Mouse (Mus musculus): Measurements from ENCODE around the gene Slc24a3. TPM values are rescaled to one million over a fixed set of nuclear protein-coding genes. Genes with fewer than 3 reads are reported as not detected.

Slc24a3 gene
- polyA plus RNA-seq, 1 experiment from 2014 or later: 3.1 TPM

- Histone ChIP-seq H3K27ac (ENCODE audit: low read length) (no peak overlapping the region), H3K4me3 (ENCODE audit: low read length) (no peak overlapping the region), H3K4me2 (ENCODE audit: low read depth, low read length) (no peak overlapping the region), H3K9me3 (ENCODE audit: control insufficient read depth, low read length) (no peaks in the 10 kb centered on the region), H3K36me3 (ENCODE audit: control insufficient read depth, insufficient read depth, low read length) (no peaks in the 10 kb centered on the region), H3K27me3 (replicated peaks; ENCODE audit: control insufficient read depth, insufficient read depth, low read length) (no peaks in the 10 kb centered on the region), H3K9ac (ENCODE audit: low read depth, low read length) (no peak overlapping the region), H3K4me1 (ENCODE audit: control insufficient read depth, insufficient read depth, low read length) (no peaks in the 10 kb centered on the region)
- 87% methylated on average over 2 of the region's 2 CpGs for WGBS
- ATAC-seq: no peak
Measured at GRCm38 (mm10) chr2:145462253-145462652, 294.7 kb downstream of the Slc24a3 start.

GRCm38 (mm10) chr2:145468701-145469325 lies 301.3 kb downstream of the Slc24a3 start:
- Histone ChIP-seq H3K4me3 (ENCODE audit: low read length) (no peak overlapping the region), H3K9ac (ENCODE audit: low read depth, low read length) (no peak overlapping the region), H3K36me3 (ENCODE audit: control insufficient read depth, insufficient read depth, low read length) (no peaks in the 10 kb centered on the region), H3K27ac (ENCODE audit: low read length) (no peak overlapping the region), H3K4me1 (ENCODE audit: control insufficient read depth, insufficient read depth, low read length) (no peaks in the 10 kb centered on the region), H3K27me3 (replicated peaks; ENCODE audit: control insufficient read depth, insufficient read depth, low read length) (no peaks in the 10 kb centered on the region), H3K4me2 (ENCODE audit: low read depth, low read length) (no peak overlapping the region), H3K9me3 (ENCODE audit: control insufficient read depth, low read length) (no peaks in the 10 kb centered on the region)
- 84% methylated on average over 5 of the region's 5 CpGs for WGBS
- no peak for ATAC-seq

- no peak for ATAC-seq
- 77% methylated on average over 2 of the region's 2 CpGs for WGBS
- Histone ChIP-seq H3K27me3 (replicated peaks; ENCODE audit: control insufficient read depth, insufficient read depth, low read length) (no peaks in the 10 kb centered on the region), H3K4me2 (ENCODE audit: low read depth, low read length) (no peak overlapping the region), H3K4me1 (ENCODE audit: control insufficient read depth, insufficient read depth, low read length) (no peaks in the 10 kb centered on the region), H3K36me3 (ENCODE audit: control insufficient read depth, insufficient read depth, low read length) (no peaks in the 10 kb centered on the region), H3K27ac (ENCODE audit: low read length) (no peak overlapping the region), H3K9me3 (ENCODE audit: control insufficient read depth, low read length) (no peaks in the 10 kb centered on the region), H3K9ac (ENCODE audit: low read depth, low read length) (no peak overlapping the region), H3K4me3 (ENCODE audit: low read length) (no peak overlapping the region)
Measured at GRCm38 (mm10) chr2:145477484-145477883, 309.9 kb downstream of the Slc24a3 start.

GRCm38 (mm10) chr2:145479676-145480075 lies 312.1 kb downstream of the Slc24a3 start:
- H3K9ac ChIP-seq (ENCODE audit: low read depth, low read length): no peak overlapping the region
- 62% methylated on average over 2 of the region's 2 CpGs for WGBS

DNA sequence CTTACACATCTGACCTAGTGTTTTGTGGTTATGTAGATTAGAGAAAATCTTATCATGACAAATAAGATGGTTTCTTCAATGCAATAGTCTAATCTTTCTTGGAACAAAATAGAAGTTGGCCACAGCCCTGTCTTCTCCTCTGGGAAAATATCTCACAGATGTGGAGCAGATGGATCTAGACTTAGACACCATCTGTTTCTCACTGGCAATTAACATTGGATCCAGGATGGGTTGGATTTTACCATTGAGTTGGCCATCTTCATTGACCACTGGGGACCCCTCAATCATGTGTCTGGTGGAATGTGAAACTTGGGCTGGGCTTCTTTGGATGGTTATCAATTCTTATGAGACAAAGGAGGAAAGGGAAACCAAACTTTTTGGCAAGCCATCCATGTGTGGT lies 332.7 kb downstream of the Slc24a3 start:
- no peaks in the 10 kb centered on the region for H3K9me3 ChIP-seq (ENCODE audit: control insufficient read depth, low read length)
- no peak overlapping the region for H3K4me3 ChIP-seq (ENCODE audit: low read length)
- H3K4me2 ChIP-seq (ENCODE audit: low read depth, low read length): no peak overlapping the region
- no peak for ATAC-seq
- H3K27ac ChIP-seq (ENCODE audit: low read length): no peak overlapping the region
- no peaks in the 10 kb centered on the region for H3K36me3 ChIP-seq (ENCODE audit: control insufficient read depth, insufficient read depth, low read length)
- no peak overlapping the region for H3K9ac ChIP-seq (ENCODE audit: low read depth, low read length)
- H3K27me3 ChIP-seq (replicated peaks; ENCODE audit: control insufficient read depth, insufficient read depth, low read length): no peaks in the 10 kb centered on the region
- no peaks in the 10 kb centered on the region for H3K4me1 ChIP-seq (ENCODE audit: control insufficient read depth, insufficient read depth, low read length)

More at GRCm38 (mm10) chr2:145479676-145480075, 312.1 kb downstream of the Slc24a3 start:
- no peak overlapping the region for H3K4me2 ChIP-seq (ENCODE audit: low read depth, low read length)
- H3K36me3 ChIP-seq (ENCODE audit: control insufficient read depth, insufficient read depth, low read length): no peaks in the 10 kb centered on the region
- H3K4me1 ChIP-seq (ENCODE audit: control insufficient read depth, insufficient read depth, low read length): no peaks in the 10 kb centered on the region
- H3K9me3 ChIP-seq (ENCODE audit: control insufficient read depth, low read length): no peaks in the 10 kb centered on the region
- H3K27me3 ChIP-seq (replicated peaks; ENCODE audit: control insufficient read depth, insufficient read depth, low read length): no peaks in the 10 kb centered on the region
- ATAC-seq: no peak
- no peak overlapping the region for H3K27ac ChIP-seq (ENCODE audit: low read length)
- H3K4me3 ChIP-seq (ENCODE audit: low read length): no peak overlapping the region

DNA sequence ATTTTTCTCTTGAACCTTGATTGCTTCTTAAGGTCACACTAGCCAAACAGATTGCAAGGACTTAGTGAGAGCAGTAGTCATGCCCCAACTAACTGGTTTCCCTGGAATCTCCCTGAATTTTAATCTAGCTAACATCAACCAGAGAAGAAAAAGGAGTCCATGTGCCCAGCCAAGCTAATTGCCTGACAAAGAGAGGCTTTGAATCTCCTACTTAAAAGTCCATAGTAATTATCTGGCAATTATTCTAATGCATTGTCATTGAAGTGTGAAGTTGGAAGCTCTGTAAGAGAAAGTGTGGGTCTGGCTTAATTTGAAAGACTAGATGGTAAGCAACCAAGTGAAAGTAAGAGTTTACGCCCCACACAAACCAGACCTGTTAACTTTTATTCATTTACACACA lies 333.9 kb downstream of the Slc24a3 start:
- H3K27ac ChIP-seq (ENCODE audit: low read length): no peak overlapping the region
- H3K4me2 ChIP-seq (ENCODE audit: low read depth, low read length): no peak overlapping the region
- no peaks in the 10 kb centered on the region for H3K4me1 ChIP-seq (ENCODE audit: control insufficient read depth, insufficient read depth, low read length)
- ATAC-seq: no peak
- no peak overlapping the region for H3K4me3 ChIP-seq (ENCODE audit: low read length)
- no peaks in the 10 kb centered on the region for H3K9me3 ChIP-seq (ENCODE audit: control insufficient read depth, low read length)
- H3K27me3 ChIP-seq (replicated peaks; ENCODE audit: control insufficient read depth, insufficient read depth, low read length): no peaks in the 10 kb centered on the region
- no peak overlapping the region for H3K9ac ChIP-seq (ENCODE audit: low read depth, low read length)
- H3K36me3 ChIP-seq (ENCODE audit: control insufficient read depth, insufficient read depth, low read length): no peaks in the 10 kb centered on the region
- 85% methylated on average over 1 of the region's 1 CpGs for WGBS

DNA sequence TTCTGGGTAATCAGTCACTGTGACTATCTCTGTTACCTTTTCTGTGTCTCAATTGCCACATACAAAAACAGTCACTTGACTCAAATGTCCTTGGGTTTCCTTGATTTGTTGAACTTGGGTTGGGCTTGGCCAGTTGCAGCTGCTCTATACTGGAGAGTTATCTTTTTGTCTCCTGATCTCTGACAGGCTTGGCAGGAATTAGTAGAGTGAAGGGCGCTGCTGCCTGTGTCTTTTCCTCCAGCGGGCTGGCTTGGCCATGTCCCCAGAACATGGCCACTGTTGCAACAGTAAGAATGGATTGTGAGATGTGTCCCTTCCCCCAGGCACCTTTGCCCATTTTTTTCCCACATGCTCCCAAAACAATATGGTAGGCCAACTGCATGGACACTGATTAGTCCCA lies 340.1 kb downstream of the Slc24a3 start:
- ATAC-seq: no peak
- Histone ChIP-seq H3K36me3 (ENCODE audit: control insufficient read depth, insufficient read depth, low read length) (no peaks in the 10 kb centered on the region), H3K27me3 (replicated peaks; ENCODE audit: control insufficient read depth, insufficient read depth, low read length) (no peaks in the 10 kb centered on the region), H3K4me1 (ENCODE audit: control insufficient read depth, insufficient read depth, low read length) (no peaks in the 10 kb centered on the region), H3K4me2 (ENCODE audit: low read depth, low read length) (no peak overlapping the region), H3K27ac (ENCODE audit: low read length) (no peak overlapping the region), H3K4me3 (ENCODE audit: low read length) (no peak overlapping the region), H3K9me3 (ENCODE audit: control insufficient read depth, low read length) (no peaks in the 10 kb centered on the region), H3K9ac (ENCODE audit: low read depth, low read length) (no peak overlapping the region)
- 85% methylated on average over 2 of the region's 2 CpGs for WGBS

DNA sequence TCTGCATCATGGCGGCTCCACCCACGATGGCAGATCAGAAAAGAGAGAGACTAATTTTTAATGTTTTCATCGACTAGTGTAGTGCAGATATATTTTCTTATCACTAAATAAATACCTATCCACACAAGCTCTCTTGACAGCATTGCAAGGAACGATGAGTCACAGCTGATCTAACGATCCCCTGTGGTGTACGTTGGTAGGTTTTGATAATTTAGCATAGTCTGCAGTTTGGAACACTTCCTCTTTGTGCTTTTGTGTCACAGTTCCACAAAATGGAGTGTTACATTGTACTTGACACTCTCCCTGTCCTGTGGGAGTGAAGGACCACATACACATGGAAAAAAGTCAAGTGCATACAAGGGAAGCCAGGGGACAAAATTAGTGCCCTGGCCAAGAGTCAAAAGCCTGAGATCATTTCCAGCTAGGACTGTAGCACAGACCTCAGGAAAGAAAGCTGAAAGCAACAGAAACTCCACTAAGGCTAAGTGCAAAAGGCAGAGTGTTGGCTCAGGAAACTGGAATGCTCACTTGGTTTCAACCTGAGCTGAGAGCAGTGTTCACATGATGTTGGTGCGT lies 343.2 kb downstream of the Slc24a3 start:
- Histone ChIP-seq H3K9ac (ENCODE audit: low read depth, low read length) (no peak overlapping the region), H3K4me1 (ENCODE audit: control insufficient read depth, insufficient read depth, low read length) (no peaks in the 10 kb centered on the region), H3K4me2 (ENCODE audit: low read depth, low read length) (no peak overlapping the region), H3K36me3 (ENCODE audit: control insufficient read depth, insufficient read depth, low read length) (no peaks in the 10 kb centered on the region), H3K4me3 (ENCODE audit: low read length) (no peak overlapping the region), H3K27me3 (replicated peaks; ENCODE audit: control insufficient read depth, insufficient read depth, low read length) (no peaks in the 10 kb centered on the region), H3K9me3 (ENCODE audit: control insufficient read depth, low read length) (no peaks in the 10 kb centered on the region), H3K27ac (ENCODE audit: low read length) (no peak overlapping the region)
- 80% methylated on average over 7 of the region's 7 CpGs for WGBS
- no peak for ATAC-seq

- 70% methylated on average over 4 of the region's 4 CpGs for WGBS
- ATAC-seq: no peak
- no peaks in the 10 kb centered on the region for H3K36me3 ChIP-seq (ENCODE audit: control insufficient read depth, insufficient read depth, low read length)
Measured at GRCm38 (mm10) chr2:145515956-145516355, 348.4 kb downstream of the Slc24a3 start.

GRCm38 (mm10) chr2:145517346-145517745 lies 349.8 kb downstream of the Slc24a3 start:
- 52% methylated on average over 9 of the region's 9 CpGs for WGBS
- Histone ChIP-seq H3K9me3 (ENCODE audit: control insufficient read depth, low read length) (no peaks in the 10 kb centered on the region), H3K4me1 (ENCODE audit: control insufficient read depth, insufficient read depth, low read length) (no peaks in the 10 kb centered on the region), H3K27ac (ENCODE audit: low read length) (no peak overlapping the region), H3K27me3 (replicated peaks; ENCODE audit: control insufficient read depth, insufficient read depth, low read length) (no peaks in the 10 kb centered on the region), H3K9ac (ENCODE audit: low read depth, low read length) (no peak overlapping the region), H3K36me3 (ENCODE audit: control insufficient read depth, insufficient read depth, low read length) (no peaks in the 10 kb centered on the region), H3K4me3 (ENCODE audit: low read length) (no peak overlapping the region), H3K4me2 (ENCODE audit: low read depth, low read length) (no peak overlapping the region)
- 0 out of 2 replicates have a peak, but pooled peaks have one; percentile 36 for ATAC-seq

More at GRCm38 (mm10) chr2:145515956-145516355, 348.4 kb downstream of the Slc24a3 start:
- no peak overlapping the region for H3K4me2 ChIP-seq (ENCODE audit: low read depth, low read length)
- no peak overlapping the region for H3K4me3 ChIP-seq (ENCODE audit: low read length)
- no peaks in the 10 kb centered on the region for H3K27me3 ChIP-seq (replicated peaks; ENCODE audit: control insufficient read depth, insufficient read depth, low read length)
- H3K9ac ChIP-seq (ENCODE audit: low read depth, low read length): no peak overlapping the region
- H3K27ac ChIP-seq (ENCODE audit: low read length): no peak overlapping the region
- H3K4me1 ChIP-seq (ENCODE audit: control insufficient read depth, insufficient read depth, low read length): no peaks in the 10 kb centered on the region
- H3K9me3 ChIP-seq (ENCODE audit: control insufficient read depth, low read length): no peaks in the 10 kb centered on the region

Measured in intestine, embryonic 16.5 days (tissue).